Comparison of ENCODE assay signal across 8 mouse cellular contexts in the genomic region with DNA sequence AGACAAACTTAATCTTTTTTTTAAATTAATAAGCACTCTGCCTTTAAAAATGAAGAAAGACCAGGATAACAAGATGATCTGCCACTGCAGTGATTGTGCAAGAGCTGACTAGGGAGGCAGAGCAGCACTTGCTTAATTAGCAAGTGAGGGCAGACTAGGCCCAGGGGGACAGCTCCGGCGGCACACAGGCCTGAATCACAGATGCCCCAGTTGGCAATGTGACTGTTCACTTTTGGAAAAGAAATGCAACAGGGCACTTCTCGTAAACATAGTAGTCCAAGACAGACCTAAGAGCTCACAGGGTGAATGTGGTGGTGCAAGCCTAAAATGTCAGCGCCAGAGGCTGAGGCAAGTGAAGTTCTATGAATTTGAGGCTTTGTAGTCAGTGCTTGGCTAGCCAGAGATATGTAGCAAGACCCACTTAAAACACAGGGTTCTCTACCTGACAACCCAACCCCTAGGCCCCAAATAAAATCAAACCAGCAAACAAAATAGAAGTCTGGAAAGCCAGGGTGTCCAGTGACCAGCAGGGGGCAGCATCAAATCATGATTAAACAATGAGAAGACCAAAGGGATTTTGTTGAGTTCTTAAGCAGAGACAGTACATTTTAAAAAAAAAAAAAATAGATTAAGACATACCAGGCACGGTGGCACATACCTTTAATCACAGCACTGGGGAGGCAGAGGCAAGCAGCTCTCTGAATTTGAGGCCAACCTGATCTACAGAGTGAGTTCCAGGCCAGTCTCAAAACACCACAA. TPM values are rescaled to one million over a fixed set of nuclear protein-coding genes. Genes with fewer than 3 reads are reported as not detected.
DNase-seq lines count a peak whose midpoint lies in the region; ATAC-seq and TF ChIP-seq lines count a peak whose summit lies in the region.

No protein-coding gene starts in this region.

- no peak for ATAC-seq in neural tube, embryonic 15.5 days (ENCODE audit: low FRiP score)
- no peak for ATAC-seq in embryonic facial prominence, embryonic 15.5 days (ENCODE audit: insufficient number of reproducible peaks, low FRiP score, low TSS enrichment, low read depth)
- no peak for ATAC-seq in inflammation-experienced regulatory T-cells, adult 6 months

- H3K4me1 ChIP-seq in neural tube, embryonic 15.5 days = peaks cover 38% of the 10 kb centered on the region
- no peaks in the 10 kb centered on the region; the same call in 1 of the 2 replicates for H3K4me1 ChIP-seq in bone marrow, adult 2 months (ENCODE audit: control insufficient read depth, insufficient read depth, low read length)
- peaks cover 16% of the 10 kb centered on the region for H3K4me1 ChIP-seq in embryonic facial prominence, embryonic 15.5 days
- peaks cover 3% of the 10 kb centered on the region; the same call in 1 of the 2 replicates for H3K4me1 ChIP-seq in lung, adult 2 months (ENCODE audit: control insufficient read depth, insufficient read depth, low read length)

- H3K27ac ChIP-seq in neural tube, embryonic 15.5 days (replicated peaks) = no peak overlapping the region
- H3K27ac ChIP-seq in bone marrow, adult 2 months (ENCODE audit: control insufficient read depth, insufficient read depth, low read depth, low read length, poor library complexity) = no peak overlapping the region
- peak overlapping the region; percentile 56; the same call in 1 of the 2 replicates for H3K27ac ChIP-seq in embryonic facial prominence, embryonic 15.5 days (replicated peaks)

- no peak for TF ChIP-seq POLR2A in bone marrow, adult 2 months (IDR thresholded peaks at IDR 0.05; ENCODE audit: borderline replicate concordance, control insufficient read depth, low read depth, low read length)
- TF ChIP-seq POLR2A in lung, adult 2 months (IDR thresholded peaks at IDR 0.05; ENCODE audit: borderline replicate concordance, extremely low read depth, low read depth, low read length) = no peak

- no peaks in the 10 kb centered on the region for H3K27me3 ChIP-seq in neural tube, embryonic 15.5 days (replicated peaks)
- H3K27me3 ChIP-seq in embryonic facial prominence, embryonic 15.5 days = no peaks in the 10 kb centered on the region

- peak; percentile 70 for DNase-seq in neural tube, embryonic 10.5 days (ENCODE audit: extremely low spot score, low spot score)
- peak; percentile 83 for DNase-seq in kidney, adult 9 months
- peak; percentile 67 for DNase-seq in lung, adult 2 months
- peak; percentile 72 to 86 for DNase-seq in right cerebral cortex, postnatal 10 days (ENCODE audit: low spot score in 2 of 2)

- no peak overlapping the region for H3K9ac ChIP-seq in neural tube, embryonic 15.5 days (replicated peaks)
- no peak overlapping the region for H3K9ac ChIP-seq in embryonic facial prominence, embryonic 15.5 days

- TF ChIP-seq CTCF in bone marrow, adult 2 months (IDR thresholded peaks at IDR 0.05; ENCODE audit: control insufficient read depth, insufficient read depth, low read length) = peak; percentile 39
- peak; percentile 51; the same call in 1 of the 2 replicates for TF ChIP-seq CTCF in lung, adult 2 months (IDR thresholded peaks at IDR 0.05; ENCODE audit: insufficient read depth, low read length)

- no peaks in the 10 kb centered on the region for H3K9me3 ChIP-seq in neural tube, embryonic 15.5 days (replicated peaks)
- H3K9me3 ChIP-seq in embryonic facial prominence, embryonic 15.5 days (replicated peaks) = no peaks in the 10 kb centered on the region

- no peak overlapping the region for H3K4me2 ChIP-seq in neural tube, embryonic 15.5 days
- H3K4me2 ChIP-seq in embryonic facial prominence, embryonic 15.5 days (replicated peaks) = no peak overlapping the region

- no peak overlapping the region for H3K4me3 ChIP-seq in neural tube, embryonic 15.5 days (replicated peaks)
- H3K4me3 ChIP-seq in bone marrow, adult 2 months (replicated peaks; ENCODE audit: control insufficient read depth, low read depth, low read length) = no peak overlapping the region
- no peak overlapping the region for H3K4me3 ChIP-seq in embryonic facial prominence, embryonic 15.5 days (replicated peaks)
- H3K4me3 ChIP-seq in lung, adult 2 months (replicated peaks; ENCODE audit: extremely low read depth, low read depth, low read length) = no peak overlapping the region

- WGBS in neural tube, embryonic 15.5 days = 54% methylated on average over 5 of the region's 5 CpGs
- 56% methylated on average over 5 of the region's 5 CpGs for WGBS in bone marrow, adult 2 months
- WGBS in embryonic facial prominence, embryonic 15.5 days = 48% methylated on average over 5 of the region's 5 CpGs
- 49% methylated on average over 5 of the region's 5 CpGs for WGBS in lung, adult 2 months

- H3K36me3 ChIP-seq in neural tube, embryonic 15.5 days = peaks cover 47% of the 10 kb centered on the region
- H3K36me3 ChIP-seq in embryonic facial prominence, embryonic 15.5 days = peaks cover 28% of the 10 kb centered on the region

RNA-seq across cellular contexts. Expression of a gene that starts 5.6 kb away (rescaled TPM):
- 414 and 512 TPM in 2 replicates for polyA plus RNA-seq in neural tube, embryonic 15.5 days (2015; fragmentation: Nextera tagmentation; extraction: Ambion mirVana)
- polyA plus RNA-seq in bone marrow, adult 2 months (2011; ENCODE audit: insufficient read depth, insufficient read length, low replicate concordance, missing spikeins) = 1.5 TPM in 1 of 2 replicates, not detected in the other
- polyA plus RNA-seq in embryonic facial prominence, embryonic 15.5 days (2015; fragmentation: Nextera tagmentation; extraction: Ambion mirVana) = 5.1 and 7.5 TPM in 2 replicates
- polyA plus RNA-seq in lung, adult 2 months (2012; rRNA removed) = 0.11 and 0.19 TPM in 2 replicates
- 1 to 10 TPM in 2 of 3 experiments, under 1 TPM in 1; 0.72 to 3.3 (median 1.6) TPM for polyA plus RNA-seq in inflammation-experienced regulatory T-cells, adult 6 months (2017; shearing (Covaris generic))

RNA-seq across cellular contexts. Expression of a gene that starts 6.0 kb away (rescaled TPM):
- polyA plus RNA-seq in neural tube, embryonic 15.5 days (2015; fragmentation: Nextera tagmentation; extraction: Ambion mirVana) = 1.1 and 1.4 TPM in 2 replicates
- 0.40 and 0.62 TPM in 2 replicates for polyA plus RNA-seq in bone marrow, adult 2 months (2011; ENCODE audit: insufficient read depth, insufficient read length, low replicate concordance, missing spikeins)
- polyA plus RNA-seq in embryonic facial prominence, embryonic 15.5 days (2015; fragmentation: Nextera tagmentation; extraction: Ambion mirVana) = 2.0 and 3.5 TPM in 2 replicates
- 2.1 and 3.4 TPM in 2 replicates for polyA plus RNA-seq in lung, adult 2 months (2012; rRNA removed)
- under 1 TPM in 1 of 3 experiments, not detected in 2; 0.15 TPM for polyA plus RNA-seq in inflammation-experienced regulatory T-cells, adult 6 months (2017; shearing (Covaris generic))

RNA-seq across cellular contexts. Expression of a gene that starts 7.3 kb away (rescaled TPM):
- polyA plus RNA-seq in neural tube, embryonic 15.5 days (2015; fragmentation: Nextera tagmentation; extraction: Ambion mirVana) = 107 and 110 TPM in 2 replicates
- polyA plus RNA-seq in bone marrow, adult 2 months (2011; ENCODE audit: insufficient read depth, insufficient read length, low replicate concordance, missing spikeins) = 19.8 and 46.2 TPM in 2 replicates
- 68.8 and 78.0 TPM in 2 replicates for polyA plus RNA-seq in embryonic facial prominence, embryonic 15.5 days (2015; fragmentation: Nextera tagmentation; extraction: Ambion mirVana)
- 140 and 164 TPM in 2 replicates for polyA plus RNA-seq in lung, adult 2 months (2012; rRNA removed)
- polyA plus RNA-seq in inflammation-experienced regulatory T-cells, adult 6 months (2017; shearing (Covaris generic)) = 100 to 1,000 TPM in 1 of 3 experiments, 10 to 100 TPM in 2; 81.9 to 106 (median 95.9) TPM

RNA-seq across cellular contexts. Expression of a gene that starts 15.0 kb away (rescaled TPM):
- not detected in 2 replicates for polyA plus RNA-seq in neural tube, embryonic 15.5 days (2015; fragmentation: Nextera tagmentation; extraction: Ambion mirVana)
- 6.4 and 8.2 TPM in 2 replicates for polyA plus RNA-seq in bone marrow, adult 2 months (2011; ENCODE audit: insufficient read depth, insufficient read length, low replicate concordance, missing spikeins)
- polyA plus RNA-seq in embryonic facial prominence, embryonic 15.5 days (2015; fragmentation: Nextera tagmentation; extraction: Ambion mirVana) = not detected in 2 replicates
- not detected in 2 replicates for polyA plus RNA-seq in lung, adult 2 months (2012; rRNA removed)
- polyA plus RNA-seq in inflammation-experienced regulatory T-cells, adult 6 months (2017; shearing (Covaris generic)) = not detected

RNA-seq across cellular contexts. Expression of a gene that starts 24.7 kb away (rescaled TPM):
- 5.1 and 5.9 TPM in 2 replicates for polyA plus RNA-seq in neural tube, embryonic 15.5 days (2015; fragmentation: Nextera tagmentation; extraction: Ambion mirVana)
- 62.2 and 84.9 TPM in 2 replicates for polyA plus RNA-seq in bone marrow, adult 2 months (2011; ENCODE audit: insufficient read depth, insufficient read length, low replicate concordance, missing spikeins)
- 6.0 and 7.1 TPM in 2 replicates for polyA plus RNA-seq in embryonic facial prominence, embryonic 15.5 days (2015; fragmentation: Nextera tagmentation; extraction: Ambion mirVana)
- 25.4 and 28.0 TPM in 2 replicates for polyA plus RNA-seq in lung, adult 2 months (2012; rRNA removed)
- 1 to 10 TPM; 5.0 to 8.3 (median 5.9) TPM for polyA plus RNA-seq in inflammation-experienced regulatory T-cells, adult 6 months (2017; shearing (Covaris generic))

Comparison
In these comparisons a context has a peak if more than half of its experiments do, and no peak if none do; other contexts are left out.
1. RNA of a gene that starts 5.6 kb away (polyA plus RNA-seq): 414 to 512 TPM in neural tube, embryonic 15.5 days; 5.1 to 7.5 TPM in embryonic facial prominence, embryonic 15.5 days, 0.72 to 3.3 TPM in inflammation-experienced regulatory T-cells, adult 6 months, 1.5 TPM in bone marrow, adult 2 months and 0.11 to 0.19 TPM in lung, adult 2 months; every median in the first group is over 10 times any median in the second.
2. Peak in every context shown above with its lines, with median percentiles within 50 percentile points of each other: DNase-seq.